Mouse (Mus musculus): ENCODE results near the gene H2-DMb2.

DNA sequence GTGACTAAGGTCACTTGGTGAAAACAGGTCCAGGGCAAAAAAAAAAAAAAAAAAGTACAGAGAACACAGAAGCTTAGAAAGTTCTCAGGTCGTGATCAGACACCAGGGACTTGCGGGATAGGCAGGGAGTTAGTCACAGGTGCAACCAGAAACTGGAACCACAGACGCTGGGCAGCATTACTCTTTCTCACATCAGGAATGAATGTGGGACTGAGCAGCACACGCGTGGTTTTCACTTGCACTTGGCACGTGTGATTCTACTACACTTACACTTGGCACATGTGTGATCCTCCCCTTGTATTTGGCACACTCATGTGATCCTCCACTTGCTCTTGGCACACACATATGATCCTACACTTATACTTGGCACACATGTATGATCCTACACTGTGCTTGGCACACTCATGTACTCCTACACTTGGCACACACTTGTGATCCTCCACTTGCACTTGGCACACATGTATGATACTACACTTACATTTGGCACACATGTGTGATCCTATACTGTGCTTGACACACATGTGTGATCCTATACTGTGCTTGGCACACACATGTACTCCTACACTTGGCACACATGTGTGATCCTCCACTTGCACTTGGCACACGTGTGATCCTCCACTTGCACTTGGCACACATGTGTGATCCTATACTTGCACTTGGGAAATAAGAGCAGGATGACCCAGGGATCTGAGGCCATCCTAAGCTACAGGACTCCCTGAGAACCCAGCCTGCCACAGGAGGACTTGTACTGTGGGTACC, 35.8 kb upstream of the H2-DMb2 start:
- TF ChIP-seq POLR2A (IDR thresholded peaks at IDR 0.05; ENCODE audit: control insufficient read depth, extremely low read depth, insufficient read depth, low read length, poor library complexity) (no peak), CTCF (IDR thresholded peaks at IDR 0.05; ENCODE audit: borderline replicate concordance, control insufficient read depth, extremely low read depth, insufficient read depth, low read length, poor library complexity) (no peak)

Measured in thymus, adult 2 months (tissue).